Mouse (Mus musculus) megakaryocyte, adult 5-6 weeks (primary cell): ENCODE data around the gene Nostrin. TPM values are rescaled to one million over a fixed set of nuclear protein-coding genes. Genes with fewer than 3 reads are reported as not detected.
A peak's percentile ranks its signal among the peaks of the same experiment; 100 is the strongest.

Experiments
- ATAC-seq: 2 replicates; pipeline ENCODE4 v1.8.0; 2016; ENCODE audit warnings: mild to moderate bottlenecking, inconsistent platforms; ENCODE audit not compliant: poor library complexity, severe bottlenecking
- total RNA-seq, 2 experiments: library from RNA; stranded (forward) in 1 of 2; stranded (reverse) in 1 of 2; fragments of 153-499, 151-499 nt in 1 of 2; fragments of 221-1000, 200-1000 nt in 1 of 2; gene quantifications; 2 replicates each; pipeline versions ENCODE4 v1.2.3 to v1.2.4; 2015 to 2017

Gene Nostrin
- total RNA-seq (2015) (15.8 and 24.3 TPM in 2 replicates), total RNA-seq (2017) (25.1 and 26.7 TPM in 2 replicates)

GRCm38 (mm10) chr2:69135661-69136576, at the start of gene Nostrin:
Nostrin (plus strand) TSS chr2:69135800.
- ATAC-seq = peak; percentile 90

GRCm38 (mm10) chr2:69086505-69087260, 48.9 kb upstream of the Nostrin start:
- ATAC-seq = no peak

GRCm38 (mm10) chr2:69095836-69096235, 39.8 kb upstream of the Nostrin start:
- ATAC-seq = no peak

- ATAC-seq = no peak
Measured at GRCm38 (mm10) chr2:69096821-69097220, 38.8 kb upstream of the Nostrin start.

GRCm38 (mm10) chr2:69097526-69097925, 38.1 kb upstream of the Nostrin start:
- no peak for ATAC-seq

GRCm38 (mm10) chr2:69098701-69099100, 36.9 kb upstream of the Nostrin start:
- ATAC-seq = no peak

- ATAC-seq = peak; percentile 79
Measured at GRCm38 (mm10) chr2:69099147-69099546, 36.5 kb upstream of the Nostrin start.

- peak; percentile 55 for ATAC-seq
Measured at GRCm38 (mm10) chr2:69100706-69101105, 34.9 kb upstream of the Nostrin start.

GRCm38 (mm10) chr2:69103526-69103925, 32.1 kb upstream of the Nostrin start:
- ATAC-seq = no peak

GRCm38 (mm10) chr2:69104511-69105145, 31.0 kb upstream of the Nostrin start:
- ATAC-seq = no peak

GRCm38 (mm10) chr2:69109246-69109645, 26.4 kb upstream of the Nostrin start:
- ATAC-seq = peak; percentile 65

GRCm38 (mm10) chr2:69109710-69110109, 25.9 kb upstream of the Nostrin start:
- ATAC-seq = no peak

- no peak for ATAC-seq
Measured at GRCm38 (mm10) chr2:69112609-69113008, 23.0 kb upstream of the Nostrin start.

- ATAC-seq = no peak
Measured at GRCm38 (mm10) chr2:69113829-69114547, 21.6 kb upstream of the Nostrin start.

- ATAC-seq = no peak
Measured at GRCm38 (mm10) chr2:69115921-69116320, 19.7 kb upstream of the Nostrin start.

GRCm38 (mm10) chr2:69116767-69117166, 18.8 kb upstream of the Nostrin start:
- ATAC-seq = no peak

GRCm38 (mm10) chr2:69118994-69119393, 16.6 kb upstream of the Nostrin start:
- ATAC-seq = no peak

- ATAC-seq = no peak
Measured at GRCm38 (mm10) chr2:69119718-69120117, 15.9 kb upstream of the Nostrin start.

GRCm38 (mm10) chr2:69121681-69122080, 13.9 kb upstream of the Nostrin start:
- no peak for ATAC-seq

GRCm38 (mm10) chr2:69125425-69125824, 10.2 kb upstream of the Nostrin start:
- ATAC-seq = no peak
